In genomic region chr7:99154648-99155151, GRCm38 (mm10) we compare ENCODE assay signal across 9 mouse cellular contexts. TPM values are rescaled to one million over a fixed set of nuclear protein-coding genes. Genes with fewer than 3 reads are reported as not detected.
DNase-seq lines count a peak whose midpoint lies in the region; ATAC-seq and TF ChIP-seq lines count a peak whose summit lies in the region.
"Had no signal": no experiment of that assay in that cellular context is flagged by ENCODE, and none has a peak within 500 bp of the region (broad histone marks: within the 10 kb centered on the region; RNA-seq: fewer than 3 reads in every experiment).

No protein-coding gene starts in this region.

- no peaks in the 10 kb centered on the region for H3K36me3 ChIP-seq in lung, embryonic 14.5 days (ENCODE audit: insufficient read depth)
- no peaks in the 10 kb centered on the region for H3K36me3 ChIP-seq in embryonic facial prominence, embryonic 11.5 days (replicated peaks; ENCODE audit: control insufficient read depth, insufficient read depth, low read depth, low read length)
- H3K36me3 ChIP-seq in intestine, postnatal 0 days (ENCODE audit: control insufficient read depth, insufficient read depth) = peaks cover 54% of the 10 kb centered on the region
- no peaks in the 10 kb centered on the region for H3K36me3 ChIP-seq in neural tube, embryonic 12.5 days

- H3K27me3 ChIP-seq in lung, embryonic 14.5 days (ENCODE audit: insufficient read depth, low read length) = no peaks in the 10 kb centered on the region
- H3K27me3 ChIP-seq in embryonic facial prominence, embryonic 11.5 days (ENCODE audit: control insufficient read depth, insufficient read depth, low read length) = no peaks in the 10 kb centered on the region
- no peaks in the 10 kb centered on the region for H3K27me3 ChIP-seq in intestine, postnatal 0 days (replicated peaks; ENCODE audit: control insufficient read depth, insufficient read depth, low read length)
- H3K27me3 ChIP-seq in neural tube, embryonic 12.5 days (replicated peaks) = no peaks in the 10 kb centered on the region

- 53% methylated on average over 8 of the region's 8 CpGs for WGBS in lung, embryonic 14.5 days
- 56% methylated on average over 8 of the region's 8 CpGs for WGBS in embryonic facial prominence, embryonic 11.5 days
- 49% methylated on average over 8 of the region's 8 CpGs for WGBS in intestine, postnatal 0 days
- 60% methylated on average over 8 of the region's 8 CpGs for WGBS in neural tube, embryonic 12.5 days

- DNase-seq in lung, embryonic 14.5 days = peak; percentile 32
- DNase-seq in lung, postnatal 14 days = no peak
- DNase-seq in embryonic facial prominence, embryonic 11.5 days (ENCODE audit: low spot score) = peak; percentile 21
- no peak for DNase-seq in left cerebral cortex, adult 8-10 months (ENCODE audit: low spot score in 2 of 2)
- no peak for DNase-seq in layer of hippocampus, postnatal 36 days
- no peak for DNase-seq in B cell, adult 2 months
- DNase-seq: cerebellum, postnatal 25 days had no signal

- H3K27ac ChIP-seq in lung, embryonic 14.5 days (ENCODE audit: low read depth) = no peak overlapping the region
- H3K27ac ChIP-seq in embryonic facial prominence, embryonic 11.5 days (replicated peaks; ENCODE audit: low read depth, low read length) = no peak overlapping the region
- no peak overlapping the region; the same call in 1 of the 2 replicates for H3K27ac ChIP-seq in intestine, postnatal 0 days (ENCODE audit: low read depth, low read length)
- H3K27ac ChIP-seq in neural tube, embryonic 12.5 days = no peak overlapping the region

- ATAC-seq in lung, embryonic 14.5 days (ENCODE audit: insufficient read depth) = peak; percentile 62
- peak; percentile 50 for ATAC-seq in embryonic facial prominence, embryonic 11.5 days (replicated peaks; ENCODE audit: insufficient number of reproducible peaks, low FRiP score, low TSS enrichment, low read depth)
- ATAC-seq in intestine, postnatal 0 days = no peak
- peak; percentile 57 for ATAC-seq in neural tube, embryonic 12.5 days (ENCODE audit: low FRiP score, low read depth)

- H3K4me1 ChIP-seq in lung, embryonic 14.5 days (ENCODE audit: insufficient read depth) = peaks cover 11% of the 10 kb centered on the region
- H3K4me1 ChIP-seq in embryonic facial prominence, embryonic 11.5 days (ENCODE audit: control insufficient read depth, insufficient read depth, low read length) = no peaks in the 10 kb centered on the region; the same call in 1 of the 2 replicates
- H3K4me1 ChIP-seq in intestine, postnatal 0 days (replicated peaks; ENCODE audit: control insufficient read depth, insufficient read depth, low read length) = peaks cover 22% of the 10 kb centered on the region
- peaks cover 14% of the 10 kb centered on the region for H3K4me1 ChIP-seq in neural tube, embryonic 12.5 days

- TF ChIP-seq CTCF in lung, embryonic 14.5 days (IDR thresholded peaks at IDR 0.05; ENCODE audit: low read depth) = no peak
- TF ChIP-seq CTCF in intestine, postnatal 0 days (IDR thresholded peaks at IDR 0.05; ENCODE audit: low read depth) = no peak

- H3K9me3 ChIP-seq in lung, embryonic 14.5 days (ENCODE audit: low read depth, low read length) = no peaks in the 10 kb centered on the region
- no peaks in the 10 kb centered on the region for H3K9me3 ChIP-seq in embryonic facial prominence, embryonic 11.5 days (replicated peaks; ENCODE audit: control insufficient read depth, low read length)
- no peaks in the 10 kb centered on the region for H3K9me3 ChIP-seq in intestine, postnatal 0 days (ENCODE audit: control insufficient read depth)
- no peaks in the 10 kb centered on the region for H3K9me3 ChIP-seq in neural tube, embryonic 12.5 days

- 0 out of 2 replicates have a peak overlapping the region, but pooled peaks have one; percentile 23 for H3K4me2 ChIP-seq in lung, embryonic 14.5 days
- no peak overlapping the region for H3K4me2 ChIP-seq in embryonic facial prominence, embryonic 11.5 days (ENCODE audit: low read depth, low read length)
- H3K4me2 ChIP-seq in intestine, postnatal 0 days (replicated peaks; ENCODE audit: low read depth) = 0 out of 2 replicates have a peak overlapping the region, but pooled peaks have one; percentile 3
- no peak overlapping the region for H3K4me2 ChIP-seq in neural tube, embryonic 12.5 days (replicated peaks)

- H3K9ac ChIP-seq in lung, embryonic 14.5 days = no peak overlapping the region
- no peak overlapping the region for H3K9ac ChIP-seq in embryonic facial prominence, embryonic 11.5 days (replicated peaks; ENCODE audit: low read length)
- H3K9ac ChIP-seq in intestine, postnatal 0 days (ENCODE audit: low read depth, low read length) = no peak overlapping the region
- no peak overlapping the region for H3K9ac ChIP-seq in neural tube, embryonic 12.5 days

- no peak overlapping the region for H3K4me3 ChIP-seq in lung, embryonic 14.5 days (ENCODE audit: low read depth, low read length)
- H3K4me3 ChIP-seq in embryonic facial prominence, embryonic 11.5 days (ENCODE audit: low read depth, low read length) = no peak overlapping the region
- no peak overlapping the region for H3K4me3 ChIP-seq in intestine, postnatal 0 days (ENCODE audit: low read depth, low read length)
- no peak overlapping the region for H3K4me3 ChIP-seq in neural tube, embryonic 12.5 days

RNA-seq across cellular contexts. Expression of gene Uvrag, which starts 13.8 kb away (rescaled TPM):
- polyA plus RNA-seq in lung, embryonic 14.5 days (2014; fragmentation: Nextera tagmentation; extraction: Ambion mirVana) = 22.0 and 25.1 TPM in 2 replicates
- 11.1 and 15.5 TPM in 2 replicates for polyA plus RNA-seq in embryonic facial prominence, embryonic 11.5 days (2014; fragmentation: Nextera tagmentation; extraction: Ambion mirVana)
- 12.0 and 17.4 TPM in 2 replicates for polyA plus RNA-seq in intestine, postnatal 0 days (2015; fragmentation: Nextera tagmentation; extraction: Ambion mirVana)
- 15.0 and 18.3 TPM in 2 replicates for polyA plus RNA-seq in neural tube, embryonic 12.5 days (2016; fragmentation: Nextera tagmentation; extraction: Ambion mirVana)
- 10 to 100 TPM; 53.5 to 64.9 (median 54.4) TPM for total RNA-seq in left cerebral cortex, adult 8-10 months (2022)
- 10 to 100 TPM; 49.0 to 50.7 TPM for total RNA-seq in layer of hippocampus, postnatal 36 days (2021)

RNA-seq across cellular contexts. Expression of gene Dgat2, which starts 27.8 kb away (rescaled TPM):
- 17.0 and 25.2 TPM in 2 replicates for polyA plus RNA-seq in lung, embryonic 14.5 days (2014; fragmentation: Nextera tagmentation; extraction: Ambion mirVana)
- polyA plus RNA-seq in embryonic facial prominence, embryonic 11.5 days (2014; fragmentation: Nextera tagmentation; extraction: Ambion mirVana) = 9.4 and 12.1 TPM in 2 replicates
- polyA plus RNA-seq in intestine, postnatal 0 days (2015; fragmentation: Nextera tagmentation; extraction: Ambion mirVana) = 1,614 and 1,691 TPM in 2 replicates
- 11.4 and 13.1 TPM in 2 replicates for polyA plus RNA-seq in neural tube, embryonic 12.5 days (2016; fragmentation: Nextera tagmentation; extraction: Ambion mirVana)
- 10 to 100 TPM; 78.4 to 92.7 (median 82.3) TPM for total RNA-seq in left cerebral cortex, adult 8-10 months (2022)
- total RNA-seq in layer of hippocampus, postnatal 36 days (2021) = 100 to 1,000 TPM in 1 of 2 experiments, 10 to 100 TPM in 1; 94.3 to 106 TPM

Comparison
In these comparisons a context has a peak if more than half of its experiments do, and no peak if none do; other contexts are left out.
1. DNase-seq: peak in lung, embryonic 14.5 days (single experiment) and embryonic facial prominence, embryonic 11.5 days (single experiment); none in lung, postnatal 14 days (single experiment), left cerebral cortex, adult 8-10 months (0 of 2), layer of hippocampus, postnatal 36 days (0 of 2) and B cell, adult 2 months (0 of 2).
2. H3K4me2 ChIP-seq: peak in lung, embryonic 14.5 days (single experiment) and intestine, postnatal 0 days (single experiment); none in embryonic facial prominence, embryonic 11.5 days (single experiment) and neural tube, embryonic 12.5 days (single experiment).
3. RNA of gene Dgat2, which starts 27.8 kb away (polyA plus RNA-seq): 1,614 to 1,691 TPM in intestine, postnatal 0 days; 17.0 to 25.2 TPM in lung, embryonic 14.5 days, 11.4 to 13.1 TPM in neural tube, embryonic 12.5 days and 9.4 to 12.1 TPM in embryonic facial prominence, embryonic 11.5 days; every median in the first group is over 10 times any median in the second.